Comparison of ENCODE assay signal across 24 mouse cellular contexts in the genomic region with DNA sequence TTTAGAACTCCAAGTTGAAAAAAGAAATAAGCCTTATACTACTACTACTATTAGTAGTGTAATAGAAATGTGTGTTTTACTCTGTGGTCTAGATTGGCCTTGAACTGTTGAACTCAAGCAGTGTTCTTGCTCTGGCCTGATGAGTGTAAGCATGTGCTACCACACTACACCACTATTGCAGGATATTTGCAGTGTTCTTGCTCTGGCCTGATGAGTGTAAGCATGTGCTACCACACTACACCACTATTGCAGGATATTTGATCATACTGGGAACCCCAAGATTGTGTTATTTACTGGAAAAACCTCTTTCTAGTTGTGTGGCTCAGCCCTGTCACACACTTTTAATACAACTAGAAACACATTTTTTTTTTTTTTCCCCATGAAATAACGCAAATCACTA. TPM values are rescaled to one million over a fixed set of nuclear protein-coding genes. Genes with fewer than 3 reads are reported as not detected.
DNase-seq lines count a peak whose midpoint lies in the region; ATAC-seq and TF ChIP-seq lines count a peak whose summit lies in the region.
"Had no signal": no experiment of that assay in that cellular context is flagged by ENCODE, and none has a peak within 500 bp of the region (broad histone marks: within the 10 kb centered on the region; RNA-seq: fewer than 3 reads in every experiment).

No protein-coding gene starts in this region.

- H3K36me3 ChIP-seq in midbrain, postnatal 0 days (ENCODE audit: insufficient read depth, low read length): no peaks in the 10 kb centered on the region
- no peaks in the 10 kb centered on the region for H3K36me3 ChIP-seq in midbrain, embryonic 15.5 days (replicated peaks)
- H3K36me3 ChIP-seq in myocyte (ENCODE audit: control insufficient read depth, insufficient read depth): no peaks in the 10 kb centered on the region
- H3K36me3 ChIP-seq in liver, postnatal 0 days (replicated peaks; ENCODE audit: insufficient read depth, low read length): no peaks in the 10 kb centered on the region
- H3K36me3 ChIP-seq in midbrain, embryonic 14.5 days (ENCODE audit: control insufficient read depth, insufficient read depth, low read length): no peaks in the 10 kb centered on the region
- H3K36me3 ChIP-seq: embryonic facial prominence, embryonic 12.5 days; heart, embryonic 10.5 days; hindbrain, embryonic 10.5 days had no signal

- no peak for TF ChIP-seq EP300 in liver, postnatal 0 days (IDR thresholded peaks at IDR 0.05; ENCODE audit: low read depth)

- H3K4me3 ChIP-seq in midbrain, postnatal 0 days (ENCODE audit: low read depth, low read length): no peak overlapping the region
- no peak overlapping the region for H3K4me3 ChIP-seq in midbrain, embryonic 15.5 days
- no peak overlapping the region for H3K4me3 ChIP-seq in myocyte
- no peak overlapping the region for H3K4me3 ChIP-seq in liver, postnatal 0 days (ENCODE audit: low read depth, low read length)
- H3K4me3 ChIP-seq in midbrain, embryonic 14.5 days (replicated peaks; ENCODE audit: low read depth, low read length): no peak overlapping the region
- H3K4me3 ChIP-seq: embryonic facial prominence, embryonic 12.5 days; heart, embryonic 10.5 days; hindbrain, embryonic 10.5 days had no signal

- no peak for TF ChIP-seq CTCF in midbrain, postnatal 0 days (IDR thresholded peaks at IDR 0.05)
- TF ChIP-seq CTCF in liver, postnatal 0 days (IDR thresholded peaks at IDR 0.05; ENCODE audit: low read depth): no peak

- H3K9ac ChIP-seq in midbrain, postnatal 0 days (replicated peaks; ENCODE audit: low read length, poor library complexity, severe bottlenecking): no peak overlapping the region
- H3K9ac ChIP-seq in midbrain, embryonic 15.5 days: no peak overlapping the region
- no peak overlapping the region for H3K9ac ChIP-seq in liver, postnatal 0 days (replicated peaks)
- H3K9ac ChIP-seq in midbrain, embryonic 14.5 days (replicated peaks; ENCODE audit: low read length): no peak overlapping the region
- H3K9ac ChIP-seq: embryonic facial prominence, embryonic 12.5 days; hindbrain, embryonic 14.5 days had no signal

- DNase-seq in midbrain, postnatal 0 days (ENCODE audit: low spot score): no peak
- peak; percentile 49 for DNase-seq in induced T-regulatory cell, adult 2 months (ENCODE audit: low read depth)
- no peak for DNase-seq in liver, postnatal 0 days
- DNase-seq in midbrain, embryonic 14.5 days: no peak
- DNase-seq in frontal cortex, adult 2 months (ENCODE audit: extremely low spot score in 1 of 2, low spot score in 1 of 2): no peak
- DNase-seq: adrenal gland, adult 8-10 months; adrenal gland, postnatal 36 days; cerebellum, adult 8-10 months; cerebellum, postnatal 14 days; gastrocnemius, postnatal 10 days; heart, adult 18-20 months; heart, postnatal 10 days; kidney, adult 11 months had no signal

- ATAC-seq in midbrain, postnatal 0 days (ENCODE audit: low FRiP score): 0 out of 2 replicates have a peak, but pooled peaks have one; percentile 54
- ATAC-seq in midbrain, embryonic 15.5 days (replicated peaks): no peak
- peak; percentile 66 for ATAC-seq in CD4-positive, CD25-positive, alpha-beta regulatory T cell, adult 4 months
- no peak for ATAC-seq in liver, postnatal 0 days
- no peak for ATAC-seq in midbrain, embryonic 14.5 days (ENCODE audit: low FRiP score, low TSS enrichment)
- ATAC-seq: Patski had no signal

- no peaks in the 10 kb centered on the region for H3K79me2 ChIP-seq in myocyte (ENCODE audit: control insufficient read depth, insufficient read depth)

- no peaks in the 10 kb centered on the region for H3K9me3 ChIP-seq in midbrain, postnatal 0 days (ENCODE audit: low read length)
- no peaks in the 10 kb centered on the region for H3K9me3 ChIP-seq in midbrain, embryonic 15.5 days
- H3K9me3 ChIP-seq in liver, postnatal 0 days (ENCODE audit: low read length): no peaks in the 10 kb centered on the region
- H3K9me3 ChIP-seq in midbrain, embryonic 14.5 days (ENCODE audit: control insufficient read depth, low read length): no peaks in the 10 kb centered on the region
- H3K9me3 ChIP-seq: embryonic facial prominence, embryonic 12.5 days; heart, embryonic 10.5 days; hindbrain, embryonic 10.5 days had no signal

- no peak overlapping the region for H3K27ac ChIP-seq in midbrain, postnatal 0 days (ENCODE audit: low read depth, low read length)
- H3K27ac ChIP-seq in midbrain, embryonic 15.5 days: no peak overlapping the region
- no peak overlapping the region for H3K27ac ChIP-seq in liver, postnatal 0 days (ENCODE audit: low read depth)
- no peak overlapping the region for H3K27ac ChIP-seq in midbrain, embryonic 14.5 days (replicated peaks; ENCODE audit: low read depth, low read length)
- H3K27ac ChIP-seq: embryonic facial prominence, embryonic 12.5 days; heart, embryonic 10.5 days; hindbrain, embryonic 10.5 days; hindbrain, embryonic 14.5 days had no signal

- 98% methylated on average over 1 of the region's 1 CpGs for WGBS in midbrain, postnatal 0 days
- WGBS in midbrain, embryonic 15.5 days: 96% methylated on average over 1 of the region's 1 CpGs
- 88% methylated on average over 1 of the region's 1 CpGs for WGBS in liver, postnatal 0 days (ENCODE audit: insufficient replicate concordance)
- WGBS in midbrain, embryonic 14.5 days: 96% methylated on average over 1 of the region's 1 CpGs

- H3K4me1 ChIP-seq in midbrain, postnatal 0 days (ENCODE audit: insufficient read depth, low read length): no peaks in the 10 kb centered on the region
- H3K4me1 ChIP-seq in midbrain, embryonic 15.5 days: no peaks in the 10 kb centered on the region
- no peaks in the 10 kb centered on the region for H3K4me1 ChIP-seq in liver, postnatal 0 days (ENCODE audit: insufficient read depth)
- H3K4me1 ChIP-seq in midbrain, embryonic 14.5 days (ENCODE audit: control insufficient read depth, insufficient read depth, low read length): no peaks in the 10 kb centered on the region
- H3K4me1 ChIP-seq: embryonic facial prominence, embryonic 12.5 days; hindbrain, embryonic 10.5 days had no signal

- no peak overlapping the region for H3ac ChIP-seq in myocyte (ENCODE audit: control insufficient read depth, insufficient read length)

- H3K4me2 ChIP-seq in midbrain, postnatal 0 days (ENCODE audit: low read depth, low read length, poor library complexity, severe bottlenecking): no peak overlapping the region
- H3K4me2 ChIP-seq in midbrain, embryonic 15.5 days: no peak overlapping the region
- no peak overlapping the region for H3K4me2 ChIP-seq in myocyte (ENCODE audit: low read depth)
- H3K4me2 ChIP-seq in liver, postnatal 0 days (ENCODE audit: low read depth, low read length): no peak overlapping the region
- H3K4me2 ChIP-seq in midbrain, embryonic 14.5 days (ENCODE audit: low read length): no peak overlapping the region
- H3K4me2 ChIP-seq: embryonic facial prominence, embryonic 12.5 days; hindbrain, embryonic 14.5 days had no signal

- H3K27me3 ChIP-seq in midbrain, postnatal 0 days (ENCODE audit: insufficient read depth, low read length): no peaks in the 10 kb centered on the region
- no peaks in the 10 kb centered on the region for H3K27me3 ChIP-seq in midbrain, embryonic 15.5 days (replicated peaks)
- H3K27me3 ChIP-seq in myocyte (ENCODE audit: control insufficient read depth, insufficient read depth, insufficient read length): no peaks in the 10 kb centered on the region
- no peaks in the 10 kb centered on the region for H3K27me3 ChIP-seq in liver, postnatal 0 days (ENCODE audit: insufficient read depth, low read length)
- no peaks in the 10 kb centered on the region for H3K27me3 ChIP-seq in midbrain, embryonic 14.5 days (ENCODE audit: control insufficient read depth, insufficient read depth, low read length)
- H3K27me3 ChIP-seq: CH12.LX; embryonic facial prominence, embryonic 12.5 days; Patski had no signal

- TF ChIP-seq POLR2A in myocyte (IDR thresholded peaks at IDR 0.05; ENCODE audit: insufficient read length, low read depth): no peak

TF ChIP-seq in myocyte, 11 proteins besides CTCF, POLR2A, EP300 and RAD21:
- TF ChIP-seq MYOD1 (IDR thresholded peaks at IDR 0.05; ENCODE audit: control insufficient read depth in 1 of 3, insufficient read length in 2 of 3, low read depth in 2 of 3) (no peak), CEBPB (IDR thresholded peaks at IDR 0.05; ENCODE audit: insufficient read depth, poor library complexity, severe bottlenecking) (peak; percentile 42; the same call in 1 of the 2 replicates), TCF3 (IDR thresholded peaks at IDR 0.05; ENCODE audit: insufficient read length, low read depth) (no peak)

RNA-seq across cellular contexts. Expression of gene Aven, which starts 14.7 kb away (rescaled TPM):
- 6.7 and 8.9 TPM in 2 replicates for total RNA-seq in midbrain, postnatal 0 days (2014; rRNA removed)
- 2.8 and 3.5 TPM in 2 replicates for polyA plus RNA-seq in midbrain, postnatal 0 days (2015; fragmentation: Nextera tagmentation; extraction: Ambion mirVana)
- 2.4 and 4.5 TPM in 2 replicates for polyA plus RNA-seq in midbrain, embryonic 15.5 days (2015; fragmentation: Nextera tagmentation; extraction: Ambion mirVana)
- 10 to 100 TPM; 20.9 to 23.4 TPM for polyA plus RNA-seq in CD4-positive, CD25-positive, alpha-beta regulatory T cell, adult 4 months (2017; shearing (Covaris generic))
- polyA plus RNA-seq in myocyte (2012; fragmentation: generic; extraction: Trizol): 11.8 TPM
- 3.2 and 3.6 TPM in 2 replicates for polyA plus RNA-seq in liver, postnatal 0 days (2015; fragmentation: Nextera tagmentation; extraction: Ambion mirVana)
- polyA plus RNA-seq in midbrain, embryonic 14.5 days (2014; fragmentation: Nextera tagmentation; extraction: Ambion mirVana): 3.2 and 4.5 TPM in 2 replicates
- polyA plus RNA-seq in frontal cortex, adult 2 months (2012; rRNA removed): 8.7 and 9.1 TPM in 2 replicates

RNA-seq across cellular contexts. Expression of gene Chrm5, which starts 26.9 kb away (rescaled TPM):
- total RNA-seq in midbrain, postnatal 0 days (2014; rRNA removed): 7.6 and 7.7 TPM in 2 replicates
- 2.7 and 3.1 TPM in 2 replicates for polyA plus RNA-seq in midbrain, postnatal 0 days (2015; fragmentation: Nextera tagmentation; extraction: Ambion mirVana)
- polyA plus RNA-seq in midbrain, embryonic 15.5 days (2015; fragmentation: Nextera tagmentation; extraction: Ambion mirVana): 1.2 and 2.0 TPM in 2 replicates
- polyA plus RNA-seq in CD4-positive, CD25-positive, alpha-beta regulatory T cell, adult 4 months (2017; shearing (Covaris generic)): not detected
- polyA plus RNA-seq in myocyte (2012; fragmentation: generic; extraction: Trizol): not detected
- polyA plus RNA-seq in liver, postnatal 0 days (2015; fragmentation: Nextera tagmentation; extraction: Ambion mirVana): not detected in 2 replicates
- 0.30 and 0.93 TPM in 2 replicates for polyA plus RNA-seq in midbrain, embryonic 14.5 days (2014; fragmentation: Nextera tagmentation; extraction: Ambion mirVana)
- 0.06 and 0.12 TPM in 2 replicates for polyA plus RNA-seq in frontal cortex, adult 2 months (2012; rRNA removed)
- total RNA-seq: adrenal gland, adult 8-10 months; adrenal gland, postnatal 36 days; CH12.LX; gastrocnemius, postnatal 4 days; heart, adult 18-20 months; heart, postnatal 10 days had no signal
- polyA plus RNA-seq: embryonic facial prominence, embryonic 12.5 days; heart, embryonic 10.5 days; heart, embryonic 14.5 days; hindbrain, embryonic 10.5 days; Patski had no signal

RNA-seq across cellular contexts. Expression of gene Emc7, which starts 52.6 kb away (rescaled TPM):
- 16.8 and 19.5 TPM in 2 replicates for total RNA-seq in midbrain, postnatal 0 days (2014; rRNA removed)
- polyA plus RNA-seq in midbrain, postnatal 0 days (2015; fragmentation: Nextera tagmentation; extraction: Ambion mirVana): 33.1 and 33.5 TPM in 2 replicates
- 18.6 and 19.6 TPM in 2 replicates for polyA plus RNA-seq in midbrain, embryonic 15.5 days (2015; fragmentation: Nextera tagmentation; extraction: Ambion mirVana)
- polyA plus RNA-seq in CD4-positive, CD25-positive, alpha-beta regulatory T cell, adult 4 months (2017; shearing (Covaris generic)): 10 to 100 TPM; 12.9 to 14.8 TPM
- 19.8 TPM for polyA plus RNA-seq in myocyte (2012; fragmentation: generic; extraction: Trizol)
- polyA plus RNA-seq in liver, postnatal 0 days (2015; fragmentation: Nextera tagmentation; extraction: Ambion mirVana): 19.1 and 19.2 TPM in 2 replicates
- polyA plus RNA-seq in midbrain, embryonic 14.5 days (2014; fragmentation: Nextera tagmentation; extraction: Ambion mirVana): 18.3 and 19.1 TPM in 2 replicates
- polyA plus RNA-seq in frontal cortex, adult 2 months (2012; rRNA removed): 29.4 and 32.1 TPM in 2 replicates

Comparison
In these comparisons a context has a peak if more than half of its experiments do, and no peak if none do; other contexts are left out.
1. ATAC-seq: peak in midbrain, postnatal 0 days (single experiment) and CD4-positive, CD25-positive, alpha-beta regulatory T cell, adult 4 months (single experiment); none in midbrain, embryonic 15.5 days (single experiment), liver, postnatal 0 days (single experiment) and midbrain, embryonic 14.5 days (single experiment).